Mouse (Mus musculus): Measurements from ENCODE around the gene Rnf220.

Rnf220 gene

GRCm38 (mm10) chr4:117341282-117341681 is 155.6 kb downstream of the Rnf220 start:
- no peak for DNase-seq (ENCODE audit: low spot score)

- no peak for DNase-seq (ENCODE audit: low spot score)
These were observed 157.1 kb downstream of the Rnf220 start for GRCm38 (mm10) chr4:117339796-117340195.

GRCm38 (mm10) chr4:117330836-117331475 is 165.9 kb downstream of the Rnf220 start:
- peak; percentile 46 for DNase-seq (ENCODE audit: low spot score)

GRCm38 (mm10) chr4:117330132-117330531 is 166.7 kb downstream of the Rnf220 start:
- DNase-seq (ENCODE audit: low spot score) = no peak

- DNase-seq (ENCODE audit: low spot score) = no peak
These were observed 169.9 kb downstream of the Rnf220 start for GRCm38 (mm10) chr4:117326915-117327314.

- no peak for DNase-seq (ENCODE audit: low spot score)
These were observed 171.8 kb downstream of the Rnf220 start for GRCm38 (mm10) chr4:117325076-117325475.

GRCm38 (mm10) chr4:117323515-117324344 is 173.1 kb downstream of the Rnf220 start:
- DNase-seq (ENCODE audit: low spot score) = no peak

GRCm38 (mm10) chr4:117321011-117321410 is 175.8 kb downstream of the Rnf220 start:
- no peak for DNase-seq (ENCODE audit: low spot score)

- no peak for DNase-seq (ENCODE audit: low spot score)
These were observed 178.3 kb downstream of the Rnf220 start for GRCm38 (mm10) chr4:117318508-117318907.

GRCm38 (mm10) chr4:117317701-117318190 is 179.1 kb downstream of the Rnf220 start:
- no peak for DNase-seq (ENCODE audit: low spot score)

- DNase-seq (ENCODE audit: low spot score) = no peak
These were observed 180.1 kb downstream of the Rnf220 start for GRCm38 (mm10) chr4:117316800-117317199.

- DNase-seq (ENCODE audit: low spot score) = no peak
These were observed 181.9 kb downstream of the Rnf220 start for GRCm38 (mm10) chr4:117314849-117315500.

- DNase-seq (ENCODE audit: low spot score) = no peak
These were observed 183.8 kb downstream of the Rnf220 start for GRCm38 (mm10) chr4:117313085-117313424.

GRCm38 (mm10) chr4:117312416-117313084 is 184.3 kb downstream of the Rnf220 start:
- no peak for DNase-seq (ENCODE audit: low spot score)

GRCm38 (mm10) chr4:117311891-117312290 is 185.0 kb downstream of the Rnf220 start:
- DNase-seq (ENCODE audit: low spot score) = no peak

- DNase-seq (ENCODE audit: low spot score) = no peak
These were observed 187.4 kb downstream of the Rnf220 start for GRCm38 (mm10) chr4:117309427-117309826.

GRCm38 (mm10) chr4:117307270-117307669 is 189.6 kb downstream of the Rnf220 start:
- DNase-seq (ENCODE audit: low spot score) = no peak

- no peak for DNase-seq (ENCODE audit: low spot score)
These were observed 191.4 kb downstream of the Rnf220 start for GRCm38 (mm10) chr4:117305461-117305860.

- DNase-seq (ENCODE audit: low spot score) = no peak
These were observed 192.4 kb downstream of the Rnf220 start for GRCm38 (mm10) chr4:117304239-117305025.

GRCm38 (mm10) chr4:117303581-117304238 is 193.1 kb downstream of the Rnf220 start:
- DNase-seq (ENCODE audit: low spot score) = no peak
